ENCODE assay signal across 21 mouse cellular contexts in the genomic region with DNA sequence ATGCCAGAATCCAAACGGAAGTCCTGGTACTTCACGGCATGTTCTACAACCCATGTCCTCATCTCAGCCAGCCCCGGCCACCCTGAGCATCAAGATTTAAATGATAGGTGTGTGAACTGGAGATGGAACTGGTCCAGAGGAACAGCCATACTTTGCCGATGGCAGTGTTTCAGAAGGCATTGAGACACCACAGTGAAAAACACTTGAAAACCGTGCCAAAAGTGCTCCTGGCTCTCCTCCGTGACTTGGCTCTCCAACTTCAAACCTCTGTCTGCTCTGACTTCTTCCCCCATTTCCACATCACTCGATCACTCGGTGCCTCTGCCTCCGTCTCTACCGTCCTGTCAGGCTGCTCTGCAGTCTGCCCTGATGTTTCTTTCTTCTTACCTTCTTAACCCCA. TPM values are rescaled to one million over a fixed set of nuclear protein-coding genes. Genes with fewer than 3 reads are reported as not detected.
"Had no signal": no experiment of that assay in that cellular context is flagged by ENCODE, and none has a peak within 500 bp of the region (broad histone marks: within the 10 kb centered on the region; RNA-seq: fewer than 3 reads in every experiment).

No protein-coding gene starts in this region.

- H3K9me3 ChIP-seq: limb, embryonic 12.5 days; lung, embryonic 15.5 days; midbrain, embryonic 10.5 days; neural tube, embryonic 15.5 days had no signal

- H3K27me3 ChIP-seq: lung, embryonic 15.5 days had no signal

- H3K4me1 ChIP-seq: limb, embryonic 12.5 days; lung, embryonic 15.5 days; midbrain, embryonic 10.5 days; neural tube, embryonic 15.5 days had no signal

- H3K4me2 ChIP-seq: limb, embryonic 12.5 days; lung, embryonic 15.5 days; neural tube, embryonic 15.5 days had no signal

- H3K9ac ChIP-seq: limb, embryonic 12.5 days; liver, postnatal 0 days; lung, embryonic 15.5 days; neural tube, embryonic 15.5 days had no signal

- H3K36me3 ChIP-seq: limb, embryonic 12.5 days; lung, embryonic 15.5 days; midbrain, embryonic 10.5 days; neural tube, embryonic 15.5 days had no signal

- DNase-seq: kidney, postnatal 10 days; kidney, postnatal 4 days; liver, postnatal 0 days; lung, postnatal 36 days; midbrain, embryonic 14.5 days; right cerebral cortex, adult 18-20 months; right cerebral cortex, postnatal 25 days had no signal

- H3K27ac ChIP-seq: layer of hippocampus, adult 2 months; limb, embryonic 12.5 days; lung, embryonic 15.5 days; midbrain, embryonic 10.5 days; neural tube, embryonic 15.5 days had no signal

- ATAC-seq: liver, postnatal 0 days had no signal

- H3K4me3 ChIP-seq: layer of hippocampus, adult 2 months; limb, embryonic 12.5 days; lung, embryonic 15.5 days; midbrain, embryonic 10.5 days; myocyte; neural tube, embryonic 15.5 days had no signal

RNA-seq across cellular contexts. Expression of a gene that starts 10.6 kb away (rescaled TPM):
- total RNA-seq: layer of hippocampus, adult 2 months; layer of hippocampus, postnatal 10 days; left cerebral cortex, postnatal 36 days; liver, adult 2 months; megakaryocyte progenitor cell, adult 5-6 weeks had no signal
- polyA plus RNA-seq: kidney, embryonic 14.5 days; limb, embryonic 12.5 days; liver, adult 2 months; liver, postnatal 0 days; lung, embryonic 15.5 days; midbrain, embryonic 10.5 days; midbrain, embryonic 14.5 days; myocyte; neural tube, embryonic 11.5 days; neural tube, embryonic 15.5 days; small intestine, adult 2 months; stomach, embryonic 16.5 days had no signal

RNA-seq across cellular contexts. Expression of a gene that starts 13.6 kb away (rescaled TPM):
- total RNA-seq: layer of hippocampus, postnatal 10 days; left cerebral cortex, postnatal 36 days; liver, adult 2 months; megakaryocyte progenitor cell, adult 5-6 weeks had no signal
- polyA plus RNA-seq: limb, embryonic 12.5 days; liver, adult 2 months; liver, postnatal 0 days; midbrain, embryonic 10.5 days; neural tube, embryonic 11.5 days; small intestine, adult 2 months had no signal

RNA-seq across cellular contexts. Expression of a gene that starts 48.8 kb away (rescaled TPM):
- total RNA-seq: layer of hippocampus, adult 2 months; layer of hippocampus, postnatal 10 days; left cerebral cortex, postnatal 36 days; liver, adult 2 months; megakaryocyte progenitor cell, adult 5-6 weeks had no signal
- polyA plus RNA-seq: kidney, embryonic 14.5 days; limb, embryonic 12.5 days; liver, adult 2 months; liver, postnatal 0 days; lung, embryonic 15.5 days; midbrain, embryonic 10.5 days; midbrain, embryonic 14.5 days; myocyte; neural tube, embryonic 11.5 days; neural tube, embryonic 15.5 days; small intestine, adult 2 months; stomach, embryonic 16.5 days had no signal
